Mouse (Mus musculus) limb, embryonic 14.5 days (tissue): Measurements from ENCODE around the gene Aox1. TPM values are rescaled to one million over a fixed set of nuclear protein-coding genes. Genes with fewer than 3 reads are reported as not detected.
"Not testable (repeated sequence)": the region's sequence is repeated elsewhere in the genome, so short reads cannot be mapped to it uniquely, and the experiment has no call there.

Experiments
- ATAC-seq: fragments of 200-750 bp; cut with Nextera tagmentation; 2 replicates; pipeline ENCODE4 v1.8.0; 2017; ENCODE audit warnings: low read depth, moderate number of reproducible peaks, moderate TSS enrichment; ENCODE audit not compliant: low FRiP score
- DNase-seq: peaks from one replicate; pipeline ENCODE4 v3.0.0-alpha.2; 2015; ENCODE audit warnings: low spot score
- H3K27ac ChIP-seq: fragments of 300-500 bp; sonication (generic); replicated peaks from 2 replicates; pipeline ENCODE4 v1.5.1; 2014; ENCODE audit warnings: low read depth, mild to moderate bottlenecking, low read length, moderate library complexity, mixed read lengths
- H3K27me3 ChIP-seq: fragments of 300-500 bp; sonication (generic); 2 replicates; pipeline ENCODE4 v1.6.1; 2014; ENCODE audit warnings: low read length, mixed read lengths; ENCODE audit not compliant: control insufficient read depth, insufficient read depth
- H3K36me3 ChIP-seq: fragments of 300-500 bp; sonication (generic); 2 replicates; pipeline ENCODE4 v1.6.1; 2014; ENCODE audit warnings: mild to moderate bottlenecking, low read length, moderate library complexity, mixed read lengths; ENCODE audit not compliant: control insufficient read depth, insufficient read depth
- H3K4me1 ChIP-seq: fragments of 300-500 bp; sonication (generic); 2 replicates; pipeline ENCODE4 v1.6.1; 2014; ENCODE audit warnings: antibody characterized with exemption, low read length, mixed read lengths; ENCODE audit not compliant: control insufficient read depth, insufficient read depth
- H3K4me2 ChIP-seq: fragments of 300-500 bp; sonication (generic); replicated peaks from 2 replicates; pipeline ENCODE4 v1.6.1; 2014; ENCODE audit warnings: low read depth, mild to moderate bottlenecking, low read length, moderate library complexity; ENCODE audit not compliant: severe bottlenecking
- H3K4me3 ChIP-seq: fragments of 300-500 bp; sonication (generic); replicated peaks from 2 replicates; pipeline ENCODE4 v1.5.1; 2014; ENCODE audit warnings: low read length
- H3K9ac ChIP-seq: fragments of 300-500 bp; sonication (generic); 2 replicates; pipeline ENCODE4 v1.6.1; 2014; ENCODE audit warnings: mild to moderate bottlenecking, low read depth, low read length, moderate library complexity; ENCODE audit not compliant: severe bottlenecking
- H3K9me3 ChIP-seq: fragments of 300-500 bp; sonication (generic); 2 replicates; pipeline ENCODE4 v1.6.1; 2016; ENCODE audit warnings: low read length; ENCODE audit not compliant: control insufficient read depth
- POLR2A ChIP-seq: fragments of 200-500 bp; IDR thresholded peaks from 2 replicates; pipeline ENCODE4 v1.8.0; 2012; ENCODE audit warnings: inconsistent platforms, mild to moderate bottlenecking, moderate library complexity, borderline replicate concordance; ENCODE audit not compliant: insufficient read depth, insufficient read length; ENCODE audit errors: extremely low read depth
- WGBS: fragments of 180-500 bp; shearing (Covaris S2); extraction: QIAGEN DNeasy Blood & Tissue Kit; methylation state at CpG from one replicate; pipeline ENCODE4 v1.1.7; 2014; 5-methylcytosine and 5-hydroxymethylcytosine counted together
- polyA plus RNA-seq, 2 experiments: library from polyadenylated mRNA; depleted of rRNA in 1 of 2; stranded (reverse) in 1 of 2; unstranded in 1 of 2; fragments of >200 nt; fragmentation: Nextera tagmentation in 1 of 2; extraction: Ambion mirVana in 1 of 2; gene quantifications; 2 replicates each; pipeline versions ENCODE4 v1.2.1 to v1.2.3; 2012 to 2014

The Aox1 gene
- polyA plus RNA-seq, 2 experiments, result 0.80 to 0.98 TPM

GRCm38 (mm10) chr1:58031160-58031769 lies 1.5 kb downstream of the Aox1 start:
- DNase-seq (peak; percentile 67), ATAC-seq (peak; percentile 67; the same call in 1 of the 2 replicates)
- no peak overlapping the region for H3K27ac ChIP-seq
- no peak overlapping the region for H3K4me3 ChIP-seq
- H3K4me1 ChIP-seq, result peaks cover 13% of the 10 kb centered on the region
- TF ChIP-seq POLR2A, result no peak
- H3K36me3 ChIP-seq, result peaks cover under 1% of the 10 kb centered on the region; the same call in 1 of the 2 replicates
- no peak overlapping the region for H3K4me2 ChIP-seq
- no peaks in the 10 kb centered on the region for H3K27me3 ChIP-seq
- 65% methylated on average over 10 of the region's 10 CpGs for WGBS
- no peak overlapping the region for H3K9ac ChIP-seq
- no peaks in the 10 kb centered on the region for H3K9me3 ChIP-seq

- not testable (repeated sequence) for H3K4me3 ChIP-seq, DNase-seq, H3K4me2 ChIP-seq, H3K36me3 ChIP-seq, H3K4me1 ChIP-seq, ATAC-seq, H3K27me3 ChIP-seq, H3K9ac ChIP-seq, H3K27ac ChIP-seq, H3K9me3 ChIP-seq
- WGBS, result 90% methylated on average over 9 of the region's 9 CpGs
Observed at GRCm38 (mm10) chr1:58037306-58037705, 7.6 kb downstream of the Aox1 start.

- DNase-seq (no peak), ATAC-seq (no peak)
- Histone ChIP-seq H3K4me2 (no peak overlapping the region), H3K9me3 (no peaks in the 10 kb centered on the region), H3K9ac (no peak overlapping the region), H3K4me3 (no peak overlapping the region), H3K27me3 (no peaks in the 10 kb centered on the region), H3K4me1 (no peaks in the 10 kb centered on the region), H3K27ac (no peak overlapping the region), H3K36me3 (no peaks in the 10 kb centered on the region)
- 65% methylated on average over 3 of the region's 3 CpGs for WGBS
- no peak for TF ChIP-seq POLR2A
Observed at GRCm38 (mm10) chr1:58045076-58045475, 15.3 kb downstream of the Aox1 start.

GRCm38 (mm10) chr1:58045546-58045945 lies 15.8 kb downstream of the Aox1 start:
- no peaks in the 10 kb centered on the region for H3K9me3 ChIP-seq
- H3K27me3 ChIP-seq, result no peaks in the 10 kb centered on the region
- no peaks in the 10 kb centered on the region for H3K4me1 ChIP-seq
- H3K9ac ChIP-seq, result no peak overlapping the region
- no peak overlapping the region for H3K27ac ChIP-seq
- no peak for TF ChIP-seq POLR2A
- no peak overlapping the region for H3K4me2 ChIP-seq
- H3K36me3 ChIP-seq, result no peaks in the 10 kb centered on the region
- H3K4me3 ChIP-seq, result no peak overlapping the region
- ATAC-seq (no peak), DNase-seq (no peak)
- WGBS, result 62% methylated on average over 5 of the region's 5 CpGs

GRCm38 (mm10) chr1:58046721-58047290 lies 17.1 kb downstream of the Aox1 start:
- H3K4me1 ChIP-seq, result no peaks in the 10 kb centered on the region
- no peak for TF ChIP-seq POLR2A
- no peaks in the 10 kb centered on the region for H3K27me3 ChIP-seq
- no peaks in the 10 kb centered on the region for H3K9me3 ChIP-seq
- no peak overlapping the region for H3K27ac ChIP-seq
- ATAC-seq (no peak), DNase-seq (no peak)
- H3K36me3 ChIP-seq, result no peaks in the 10 kb centered on the region
- 37% methylated on average over 3 of the region's 3 CpGs for WGBS
- H3K4me2 ChIP-seq, result no peak overlapping the region
- no peak overlapping the region for H3K4me3 ChIP-seq
- H3K9ac ChIP-seq, result no peak overlapping the region
